Mouse (Mus musculus) brain, embryonic 18.5 days (tissue): ENCODE data around the gene Poc1b.

ENCODE experiments used
- DNase-seq: peaks from one replicate; pipeline ENCODE4 v3.0.0-alpha.2; 2012; ENCODE audit warnings: low read depth, low spot score

The Poc1b gene

GRCm38 (mm10) chr10:99106703-99107631 is at the start of gene Poc1b:
TSS of gene Poc1b (plus strand) at chr10:99107036.
- peak; percentile 72 for DNase-seq

- DNase-seq = no peak
Observed at GRCm38 (mm10) chr10:99060588-99060987, 46.2 kb upstream of the Poc1b start.

GRCm38 (mm10) chr10:99061418-99061817 is 45.4 kb upstream of the Poc1b start:
- DNase-seq = no peak

GRCm38 (mm10) chr10:99062546-99062945 is 44.3 kb upstream of the Poc1b start:
- DNase-seq = no peak

GRCm38 (mm10) chr10:99076113-99076895 is 30.5 kb upstream of the Poc1b start:
- DNase-seq = no peak

GRCm38 (mm10) chr10:99078621-99079020 is 28.2 kb upstream of the Poc1b start:
- no peak for DNase-seq

GRCm38 (mm10) chr10:99081569-99081990 is 25.3 kb upstream of the Poc1b start:
- DNase-seq = no peak

GRCm38 (mm10) chr10:99083431-99084003 is 23.3 kb upstream of the Poc1b start:
- no peak for DNase-seq

GRCm38 (mm10) chr10:99084397-99085239 is 22.2 kb upstream of the Poc1b start:
- DNase-seq = peak; percentile 66

GRCm38 (mm10) chr10:99085240-99085587 is 21.6 kb upstream of the Poc1b start:
- no peak for DNase-seq

- DNase-seq = no peak
Observed at GRCm38 (mm10) chr10:99086029-99086428, 20.8 kb upstream of the Poc1b start.

- DNase-seq = no peak
Observed at GRCm38 (mm10) chr10:99089906-99090305, 16.9 kb upstream of the Poc1b start.

- DNase-seq = no peak
Observed at GRCm38 (mm10) chr10:99093364-99093763, 13.5 kb upstream of the Poc1b start.

GRCm38 (mm10) chr10:99095114-99095513 is 11.7 kb upstream of the Poc1b start:
- DNase-seq = no peak

- no peak for DNase-seq
Observed at GRCm38 (mm10) chr10:99097374-99097773, 9.5 kb upstream of the Poc1b start.

- no peak for DNase-seq
Observed at GRCm38 (mm10) chr10:99105522-99105921, 1.3 kb upstream of the Poc1b start.

- DNase-seq = no peak
Observed at GRCm38 (mm10) chr10:99106311-99106702, 529 bp upstream of the Poc1b start.

- DNase-seq = peak; percentile 32
Observed at GRCm38 (mm10) chr10:99107964-99108363, 1.1 kb downstream of the Poc1b start, which contains the start of gene Galnt4. TSS of gene Galnt4 (plus strand) at chr10:99108159.

GRCm38 (mm10) chr10:99108431-99108982 is 1.7 kb downstream of the Poc1b start:
- DNase-seq = no peak

GRCm38 (mm10) chr10:99113533-99113932 is 6.7 kb downstream of the Poc1b start:
- DNase-seq = no peak

GRCm38 (mm10) chr10:99114295-99114694 is 7.5 kb downstream of the Poc1b start:
- DNase-seq = no peak
